Comparison of ENCODE assay signal across 9 mouse cellular contexts in genomic region chr10:94958311-94958710, GRCm38 (mm10). TPM values are rescaled to one million over a fixed set of nuclear protein-coding genes. Genes with fewer than 3 reads are reported as not detected.
DNase-seq lines count a peak whose midpoint lies in the region; ATAC-seq and TF ChIP-seq lines count a peak whose summit lies in the region.
"Had no signal": no experiment of that assay in that cellular context is flagged by ENCODE, and none has a peak within 500 bp of the region (broad histone marks: within the 10 kb centered on the region; RNA-seq: fewer than 3 reads in every experiment).

No protein-coding gene starts in this region.

- H3K4me1 ChIP-seq in heart, embryonic 13.5 days = peaks cover 3% of the 10 kb centered on the region; the same call in 1 of the 2 replicates
- H3K4me1 ChIP-seq in liver, embryonic 14.5 days (replicated peaks; ENCODE audit: control insufficient read depth in 2 of 2, insufficient read depth in 2 of 2, low read length in 1 of 2) = no peaks in the 10 kb centered on the region; a peak in 1 of 4 replicates
- H3K4me1 ChIP-seq: midbrain, embryonic 12.5 days had no signal

- no peak for TF ChIP-seq EP300 in liver, embryonic 14.5 days (IDR thresholded peaks at IDR 0.05; ENCODE audit: low read depth)

- H3K27me3 ChIP-seq in heart, embryonic 13.5 days (replicated peaks) = no peaks in the 10 kb centered on the region
- no peaks in the 10 kb centered on the region for H3K27me3 ChIP-seq in liver, embryonic 14.5 days (ENCODE audit: control insufficient read depth, insufficient read depth, low read length)

- peak; percentile 45 for DNase-seq in ovary, postnatal 36 days (ENCODE audit: low spot score)
- DNase-seq in ovary, adult 18-20 months (ENCODE audit: low spot score) = no peak
- peak; percentile 76 for DNase-seq in ZHBTc4 (ENCODE audit: low read depth, low spot score)
- peak; percentile 72 to 76 for DNase-seq in cerebellum, postnatal 14 days
- DNase-seq in liver, embryonic 14.5 days (ENCODE audit: low read depth in 3 of 3, low spot score in 3 of 3) = no peak
- peak; percentile 33 for DNase-seq in retina, adult 2 months (ENCODE audit: low read depth, low spot score)
- DNase-seq in urinary bladder, postnatal 36 days (ENCODE audit: low spot score in 2 of 2) = no peak

- H3K36me3 ChIP-seq in heart, embryonic 13.5 days = no peaks in the 10 kb centered on the region
- H3K36me3 ChIP-seq in liver, embryonic 14.5 days (replicated peaks; ENCODE audit: control insufficient read depth, insufficient read depth, low read depth) = no peaks in the 10 kb centered on the region
- H3K36me3 ChIP-seq: midbrain, embryonic 12.5 days had no signal

- no peak overlapping the region for H3K4me3 ChIP-seq in heart, embryonic 13.5 days
- no peak overlapping the region for H3K4me3 ChIP-seq in liver, embryonic 14.5 days (ENCODE audit: insufficient read depth in 1 of 2, low read depth in 2 of 2, low read length in 2 of 2)
- H3K4me3 ChIP-seq: midbrain, embryonic 12.5 days had no signal

- ATAC-seq in heart, embryonic 13.5 days (ENCODE audit: extremely low read depth, insufficient number of reproducible peaks, low FRiP score, low TSS enrichment) = no peak
- ATAC-seq in liver, embryonic 14.5 days (ENCODE audit: insufficient read depth) = no peak

- no peak overlapping the region for H3K27ac ChIP-seq in heart, embryonic 13.5 days (replicated peaks)
- H3K27ac ChIP-seq in liver, embryonic 14.5 days = no peak overlapping the region
- H3K27ac ChIP-seq: midbrain, embryonic 12.5 days had no signal

- H3K9ac ChIP-seq in heart, embryonic 13.5 days = peak overlapping the region; percentile 56
- no peak overlapping the region for H3K9ac ChIP-seq in liver, embryonic 14.5 days (replicated peaks)
- H3K9ac ChIP-seq: midbrain, embryonic 12.5 days had no signal

- peak overlapping the region; percentile 20; the same call in 1 of the 2 replicates for H3K4me2 ChIP-seq in heart, embryonic 13.5 days
- no peak overlapping the region for H3K4me2 ChIP-seq in liver, embryonic 14.5 days (ENCODE audit: low read depth)
- H3K4me2 ChIP-seq: midbrain, embryonic 12.5 days had no signal

- peak; percentile 91 for TF ChIP-seq CTCF in liver, embryonic 14.5 days (IDR thresholded peaks at IDR 0.05; ENCODE audit: low read depth)

- 9% methylated on average over 7 of the region's 7 CpGs for WGBS in heart, embryonic 13.5 days
- 8% methylated on average over 7 of the region's 7 CpGs for WGBS in liver, embryonic 14.5 days (ENCODE audit: insufficient replicate concordance)

- H3K9me3 ChIP-seq in heart, embryonic 13.5 days = no peaks in the 10 kb centered on the region
- no peaks in the 10 kb centered on the region for H3K9me3 ChIP-seq in liver, embryonic 14.5 days (ENCODE audit: control insufficient read depth, low read length)
- H3K9me3 ChIP-seq: midbrain, embryonic 12.5 days had no signal

RNA-seq across cellular contexts. Expression of gene Plxnc1, which starts 13.7 kb away (rescaled TPM):
- polyA plus RNA-seq in heart, embryonic 13.5 days (2015; fragmentation: Nextera tagmentation; extraction: Ambion mirVana) = 3.1 and 3.3 TPM in 2 replicates
- 1.4 and 2.0 TPM in 2 replicates for polyA plus RNA-seq in liver, embryonic 14.5 days (2012; rRNA removed)
- polyA plus RNA-seq in liver, embryonic 14.5 days (2014; fragmentation: Nextera tagmentation; extraction: Ambion mirVana) = 2.1 and 2.5 TPM in 2 replicates

Comparison
In these comparisons a context has a peak if more than half of its experiments do, and no peak if none do; other contexts are left out.
1. DNase-seq: peak in ovary, postnatal 36 days (single experiment), ZHBTc4 (single experiment), cerebellum, postnatal 14 days (2 of 2) and retina, adult 2 months (single experiment); none in ovary, adult 18-20 months (single experiment), liver, embryonic 14.5 days (0 of 3) and urinary bladder, postnatal 36 days (0 of 2).